Mouse (Mus musculus) hindbrain, embryonic 14.5 days (tissue): ENCODE results near the gene Tcea3. TPM values are rescaled to one million over a fixed set of nuclear protein-coding genes. Genes with fewer than 3 reads are reported as not detected.

Experiments
- ATAC-seq: fragments of 200-750 bp; cut with Nextera tagmentation; 2 replicates; pipeline ENCODE4 v1.8.0; 2017; ENCODE audit warnings: moderate number of reproducible peaks, mild to moderate bottlenecking, moderate TSS enrichment, moderate library complexity; ENCODE audit not compliant: low FRiP score
- DNase-seq: peaks from one replicate; pipeline ENCODE4 v3.0.0-alpha.2; 2015; ENCODE audit warnings: low spot score
- H3K27ac ChIP-seq: fragments of 300-500 bp; sonication (generic); 2 replicates; pipeline ENCODE4 v1.5.1; 2014; ENCODE audit warnings: mild to moderate bottlenecking, moderate library complexity
- H3K27me3 ChIP-seq: fragments of 300-500 bp; sonication (generic); 2 replicates; pipeline ENCODE4 v1.6.1; 2014; ENCODE audit warnings: mild to moderate bottlenecking, low read length, mixed read lengths; ENCODE audit not compliant: control insufficient read depth, insufficient read depth
- H3K36me3 ChIP-seq: fragments of 300-500 bp; sonication (generic); replicated peaks from 2 replicates; pipeline ENCODE4 v1.6.1; 2014; ENCODE audit not compliant: control insufficient read depth, insufficient read depth
- H3K4me1 ChIP-seq: fragments of 300-500 bp; sonication (generic); replicated peaks from 2 replicates; pipeline ENCODE4 v1.6.1; 2014; ENCODE audit warnings: antibody characterized with exemption, low read length, mixed read lengths; ENCODE audit not compliant: control insufficient read depth, insufficient read depth
- H3K4me2 ChIP-seq: fragments of 300-500 bp; sonication (generic); replicated peaks from 2 replicates; pipeline ENCODE4 v1.6.1; 2014; ENCODE audit warnings: mild to moderate bottlenecking, moderate library complexity
- H3K4me3 ChIP-seq: fragments of 300-500 bp; sonication (generic); replicated peaks from 2 replicates; pipeline ENCODE4 v1.5.1; 2014; ENCODE audit warnings: mild to moderate bottlenecking, low read length
- H3K9ac ChIP-seq: fragments of 300-500 bp; sonication (generic); 2 replicates; pipeline ENCODE4 v1.6.1; 2014
- H3K9me3 ChIP-seq: fragments of 300-500 bp; sonication (generic); 2 replicates; pipeline ENCODE4 v1.6.1; 2016; ENCODE audit warnings: low read length; ENCODE audit not compliant: control insufficient read depth
- WGBS: fragments of 180-500 bp; shearing (Covaris S2); extraction: QIAGEN DNeasy Blood & Tissue Kit; methylation state at CpG from one replicate; pipeline ENCODE4 v1.1.7; 2014; 5-methylcytosine and 5-hydroxymethylcytosine counted together
- polyA plus RNA-seq: library from polyadenylated mRNA; unstranded; fragments of >200 nt; fragmentation: Nextera tagmentation; extraction: Ambion mirVana; gene quantifications from 2 replicates; pipeline ENCODE4 v1.2.1, GENCODE M21; 2014

The Tcea3 gene
- polyA plus RNA-seq, 1 experiment from 2014 or later, result 2.0 TPM

- H3K4me3 ChIP-seq, result no peak overlapping the region
- peaks cover 14% of the 10 kb centered on the region for H3K4me1 ChIP-seq
- H3K27me3 ChIP-seq, result no peaks in the 10 kb centered on the region
- no peak for ATAC-seq
- H3K9me3 ChIP-seq, result no peaks in the 10 kb centered on the region
- DNase-seq, result no peak
- H3K36me3 ChIP-seq, result no peaks in the 10 kb centered on the region
- H3K27ac ChIP-seq, result no peak overlapping the region
- 88% methylated on average over 8 of the region's 8 CpGs for WGBS
- no peak overlapping the region for H3K4me2 ChIP-seq
- no peak overlapping the region for H3K9ac ChIP-seq
Measured at GRCm38 (mm10) chr4:136214828-136215227, 32.7 kb upstream of the Tcea3 start.

DNA sequence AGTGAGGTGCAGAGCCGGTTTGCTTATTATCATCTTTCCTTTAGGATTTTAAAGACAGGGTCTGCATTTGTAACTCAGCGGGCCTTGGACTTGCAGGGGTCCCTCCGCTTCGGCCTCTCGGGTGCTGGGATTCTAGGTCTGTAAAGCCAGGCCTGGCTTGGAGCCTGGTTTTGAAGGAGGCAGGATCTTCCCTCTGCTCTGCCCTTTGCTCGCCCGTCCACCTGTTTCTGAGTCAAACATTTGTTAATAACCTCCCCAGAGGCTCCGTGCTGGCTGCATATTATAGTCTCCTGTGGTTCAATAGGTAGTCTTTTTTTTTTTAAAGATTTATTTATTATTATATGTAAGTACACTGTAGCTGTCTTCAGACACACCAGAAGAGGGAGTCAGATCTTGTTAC is 32.0 kb upstream of the Tcea3 start:
- no peaks in the 10 kb centered on the region for H3K9me3 ChIP-seq
- no peaks in the 10 kb centered on the region for H3K27me3 ChIP-seq
- H3K4me1 ChIP-seq, result peaks cover 14% of the 10 kb centered on the region
- H3K4me3 ChIP-seq, result no peak overlapping the region
- H3K9ac ChIP-seq, result no peak overlapping the region
- no peak overlapping the region for H3K4me2 ChIP-seq
- DNase-seq, result no peak
- no peaks in the 10 kb centered on the region for H3K36me3 ChIP-seq
- no peak for ATAC-seq
- 85% methylated on average over 8 of the region's 8 CpGs for WGBS
- H3K27ac ChIP-seq, result no peak overlapping the region

DNA sequence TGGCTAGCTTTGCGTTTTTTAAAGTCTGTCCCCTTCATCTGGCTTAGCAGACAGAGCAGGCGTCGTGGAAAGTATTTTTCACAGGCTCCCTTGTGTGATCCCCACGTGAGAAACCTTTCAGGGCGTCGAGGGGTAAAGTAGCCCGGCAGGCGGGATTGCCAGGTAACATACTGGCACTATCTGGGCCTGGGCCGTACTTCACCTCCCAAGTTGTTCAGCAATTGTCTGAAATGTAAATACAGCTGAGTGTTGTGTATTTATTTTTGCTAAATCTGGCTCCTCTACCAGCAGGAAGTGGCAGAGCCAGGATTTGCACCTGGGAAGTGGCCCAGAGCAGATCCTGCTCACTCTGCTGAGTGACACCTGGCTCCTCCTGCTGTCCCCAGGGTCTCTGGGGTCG is 30.5 kb upstream of the Tcea3 start:
- no peak for ATAC-seq
- no peaks in the 10 kb centered on the region for H3K36me3 ChIP-seq

GRCm38 (mm10) chr4:136218595-136219214 is 28.8 kb upstream of the Tcea3 start:
- peaks cover 21% of the 10 kb centered on the region for H3K4me1 ChIP-seq
- ATAC-seq (peak; percentile 27; the same call in 1 of the 2 replicates), DNase-seq (peak; percentile 57)
- H3K4me3 ChIP-seq, result no peak overlapping the region
- H3K4me2 ChIP-seq, result peak overlapping the region; percentile 39
- H3K9ac ChIP-seq, result peak overlapping the region; percentile 17; the same call in 1 of the 2 replicates
- H3K27ac ChIP-seq, result peak overlapping the region; percentile 79
- WGBS, result 4% methylated on average over 18 of the region's 18 CpGs
- no peaks in the 10 kb centered on the region; the same call in 1 of the 2 replicates for H3K27me3 ChIP-seq
- H3K36me3 ChIP-seq, result no peaks in the 10 kb centered on the region
- no peaks in the 10 kb centered on the region for H3K9me3 ChIP-seq

More for the DNA sequence above, 30.5 kb upstream of the Tcea3 start:
- no peak overlapping the region for H3K4me2 ChIP-seq
- H3K27me3 ChIP-seq, result no peaks in the 10 kb centered on the region; the same call in 1 of the 2 replicates
- H3K4me3 ChIP-seq, result no peak overlapping the region
- peaks cover 14% of the 10 kb centered on the region for H3K4me1 ChIP-seq
- H3K27ac ChIP-seq, result peak overlapping the region; percentile 14; the same call in 1 of the 2 replicates
- DNase-seq, result no peak
- no peak overlapping the region for H3K9ac ChIP-seq
- no peaks in the 10 kb centered on the region for H3K9me3 ChIP-seq
- WGBS, result 68% methylated on average over 10 of the region's 10 CpGs

GRCm38 (mm10) chr4:136220133-136220775 is 27.3 kb upstream of the Tcea3 start:
- Histone ChIP-seq H3K36me3 (no peaks in the 10 kb centered on the region), H3K27me3 (no peaks in the 10 kb centered on the region; the same call in 1 of the 2 replicates), H3K4me1 (peaks cover 31% of the 10 kb centered on the region), H3K9me3 (no peaks in the 10 kb centered on the region), H3K27ac (no peak overlapping the region), H3K9ac (no peak overlapping the region), H3K4me3 (no peak overlapping the region), H3K4me2 (no peak overlapping the region)
- DNase-seq (no peak), ATAC-seq (no peak)
- 9% methylated on average over 17 of the region's 17 CpGs for WGBS

DNA sequence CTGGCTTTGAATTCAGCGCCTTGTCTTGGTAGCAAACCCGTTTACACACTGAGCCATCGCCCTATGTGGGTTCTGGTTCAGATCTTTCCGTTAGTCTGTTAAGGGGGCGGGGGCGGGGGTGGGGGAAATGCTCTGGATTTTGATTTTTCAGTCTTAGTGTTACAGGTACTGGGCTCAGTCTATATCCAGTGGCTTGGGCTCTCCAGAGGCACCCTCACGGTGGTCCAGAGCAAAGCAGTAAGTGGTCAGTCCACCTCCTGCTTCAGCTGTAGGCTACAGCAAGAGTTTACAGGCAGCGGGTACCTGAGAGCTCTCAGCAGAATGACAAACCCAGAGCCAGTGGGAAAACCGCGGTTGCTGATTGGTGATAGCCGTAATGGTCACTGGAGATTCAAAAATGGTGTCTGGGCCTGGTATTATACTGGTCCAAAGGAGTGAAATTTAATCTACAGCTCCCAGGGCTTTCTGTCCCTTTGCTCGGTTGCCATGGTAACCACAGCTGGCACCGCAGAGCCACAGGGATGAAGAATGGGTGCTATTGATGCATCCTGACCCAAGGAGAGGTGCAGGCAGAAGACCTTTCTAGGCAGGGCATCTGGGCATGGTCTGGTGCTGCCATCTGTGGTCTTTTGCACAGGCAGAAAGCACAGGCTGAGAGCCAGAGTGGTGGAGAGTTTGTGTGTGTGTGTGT is 23.8 kb upstream of the Tcea3 start:
- DNase-seq (peak; percentile 63), ATAC-seq (peak; percentile 74; the same call in 1 of the 2 replicates)
- H3K27ac ChIP-seq, result peak overlapping the region; percentile 74
- H3K9ac ChIP-seq, result no peak overlapping the region
- H3K4me3 ChIP-seq, result no peak overlapping the region
- no peaks in the 10 kb centered on the region; the same call in 1 of the 2 replicates for H3K27me3 ChIP-seq
- no peak overlapping the region for H3K4me2 ChIP-seq
- no peaks in the 10 kb centered on the region for H3K9me3 ChIP-seq
- WGBS, result 51% methylated on average over 13 of the region's 13 CpGs
- H3K36me3 ChIP-seq, result no peaks in the 10 kb centered on the region
- peaks cover 22% of the 10 kb centered on the region for H3K4me1 ChIP-seq

- no peaks in the 10 kb centered on the region; the same call in 1 of the 2 replicates for H3K27me3 ChIP-seq
- H3K36me3 ChIP-seq, result no peaks in the 10 kb centered on the region
- H3K4me2 ChIP-seq, result no peak overlapping the region
- H3K9me3 ChIP-seq, result no peaks in the 10 kb centered on the region
- ATAC-seq (no peak), DNase-seq (no peak)
- no peak overlapping the region for H3K9ac ChIP-seq
- H3K4me3 ChIP-seq, result no peak overlapping the region
- H3K4me1 ChIP-seq, result peaks cover 17% of the 10 kb centered on the region
- 29% methylated on average over 5 of the region's 5 CpGs for WGBS
- peak overlapping the region; percentile 74 for H3K27ac ChIP-seq
Measured at GRCm38 (mm10) chr4:136224240-136224559, 23.3 kb upstream of the Tcea3 start.

- H3K27me3 ChIP-seq, result no peaks in the 10 kb centered on the region; the same call in 1 of the 2 replicates
- H3K9ac ChIP-seq, result no peak overlapping the region
- H3K36me3 ChIP-seq, result no peaks in the 10 kb centered on the region
- peak overlapping the region; percentile 74 for H3K27ac ChIP-seq
- H3K4me1 ChIP-seq, result peaks cover 17% of the 10 kb centered on the region
- ATAC-seq (no peak), DNase-seq (no peak)
- no peak overlapping the region for H3K4me3 ChIP-seq
- 85% methylated on average over 23 of the region's 23 CpGs for WGBS
- no peaks in the 10 kb centered on the region for H3K9me3 ChIP-seq
- no peak overlapping the region for H3K4me2 ChIP-seq
Measured at GRCm38 (mm10) chr4:136224677-136225460, 22.7 kb upstream of the Tcea3 start.

GRCm38 (mm10) chr4:136227408-136227807 is 20.1 kb upstream of the Tcea3 start:
- 77% methylated on average over 7 of the region's 7 CpGs for WGBS
- Histone ChIP-seq H3K36me3 (no peaks in the 10 kb centered on the region), H3K27ac (no peak overlapping the region), H3K9ac (no peak overlapping the region), H3K4me2 (no peak overlapping the region), H3K27me3 (no peaks in the 10 kb centered on the region), H3K9me3 (no peaks in the 10 kb centered on the region), H3K4me3 (no peak overlapping the region), H3K4me1 (peaks cover 17% of the 10 kb centered on the region)
- no peak for DNase-seq
- no peak for ATAC-seq
